Mouse (Mus musculus): ENCODE data around the gene Rapgef5. TPM values are rescaled to one million over a fixed set of nuclear protein-coding genes. Genes with fewer than 3 reads are reported as not detected.
A peak's percentile ranks its signal among the peaks of the same experiment; 100 is the strongest.

Gene Rapgef5
- polyA plus RNA-seq, 1 experiment from 2014 or later: 17.9 TPM

- no peaks in the 10 kb centered on the region for H3K36me3 ChIP-seq (ENCODE audit: control insufficient read depth, insufficient read depth, low read length)
- H3K9ac ChIP-seq (ENCODE audit: low read depth, low read length): no peak overlapping the region
- no peak overlapping the region for H3K4me2 ChIP-seq (replicated peaks; ENCODE audit: low read depth, low read length)
- H3K27ac ChIP-seq (ENCODE audit: low read depth, low read length): no peak overlapping the region
- ATAC-seq (ENCODE audit: low FRiP score, low TSS enrichment): no peak
- peaks cover 4% of the 10 kb centered on the region; the same call in 1 of the 2 replicates for H3K4me1 ChIP-seq (ENCODE audit: control insufficient read depth, insufficient read depth, low read length)
- no peaks in the 10 kb centered on the region for H3K27me3 ChIP-seq (ENCODE audit: control insufficient read depth, insufficient read depth, low read length)
- no peaks in the 10 kb centered on the region for H3K9me3 ChIP-seq (ENCODE audit: control insufficient read depth, low read length)
- H3K4me3 ChIP-seq (ENCODE audit: low read length): no peak overlapping the region
These were observed 244.6 kb downstream of the Rapgef5 start for GRCm38 (mm10) chr12:117760846-117761245.

GRCm38 (mm10) chr12:117761698-117762097 is 245.4 kb downstream of the Rapgef5 start:
- no peak overlapping the region for H3K4me3 ChIP-seq (ENCODE audit: low read length)
- no peak overlapping the region for H3K27ac ChIP-seq (ENCODE audit: low read depth, low read length)
- no peak overlapping the region for H3K9ac ChIP-seq (ENCODE audit: low read depth, low read length)
- H3K36me3 ChIP-seq (ENCODE audit: control insufficient read depth, insufficient read depth, low read length): no peaks in the 10 kb centered on the region
- no peak overlapping the region for H3K4me2 ChIP-seq (replicated peaks; ENCODE audit: low read depth, low read length)
- peak; percentile 86 for ATAC-seq (ENCODE audit: low FRiP score, low TSS enrichment)
- no peaks in the 10 kb centered on the region for H3K9me3 ChIP-seq (ENCODE audit: control insufficient read depth, low read length)
- WGBS: 12% methylated on average over 1 of the region's 1 CpGs
- no peaks in the 10 kb centered on the region for H3K27me3 ChIP-seq (ENCODE audit: control insufficient read depth, insufficient read depth, low read length)
- H3K4me1 ChIP-seq (ENCODE audit: control insufficient read depth, insufficient read depth, low read length): peaks cover 4% of the 10 kb centered on the region; the same call in 1 of the 2 replicates

- no peaks in the 10 kb centered on the region for H3K9me3 ChIP-seq (ENCODE audit: control insufficient read depth, low read length)
- no peaks in the 10 kb centered on the region for H3K36me3 ChIP-seq (ENCODE audit: control insufficient read depth, insufficient read depth, low read length)
- 0 out of 2 replicates have a peak, but pooled peaks have one; percentile 8 for ATAC-seq (ENCODE audit: low FRiP score, low TSS enrichment)
- 66% methylated on average over 3 of the region's 3 CpGs for WGBS
- no peak overlapping the region for H3K4me3 ChIP-seq (ENCODE audit: low read length)
- H3K4me1 ChIP-seq (ENCODE audit: control insufficient read depth, insufficient read depth, low read length): peaks cover 4% of the 10 kb centered on the region; the same call in 1 of the 2 replicates
- H3K9ac ChIP-seq (ENCODE audit: low read depth, low read length): no peak overlapping the region
- no peaks in the 10 kb centered on the region for H3K27me3 ChIP-seq (ENCODE audit: control insufficient read depth, insufficient read depth, low read length)
- H3K4me2 ChIP-seq (replicated peaks; ENCODE audit: low read depth, low read length): no peak overlapping the region
- no peak overlapping the region for H3K27ac ChIP-seq (ENCODE audit: low read depth, low read length)
These were observed 247.0 kb downstream of the Rapgef5 start for GRCm38 (mm10) chr12:117763247-117763646.

GRCm38 (mm10) chr12:117764839-117765238 is 248.6 kb downstream of the Rapgef5 start:
- no peak overlapping the region for H3K9ac ChIP-seq (ENCODE audit: low read depth, low read length)
- H3K27ac ChIP-seq (ENCODE audit: low read depth, low read length): no peak overlapping the region
- H3K27me3 ChIP-seq (ENCODE audit: control insufficient read depth, insufficient read depth, low read length): no peaks in the 10 kb centered on the region; the same call in 1 of the 2 replicates
- no peak overlapping the region for H3K4me2 ChIP-seq (replicated peaks; ENCODE audit: low read depth, low read length)
- ATAC-seq (ENCODE audit: low FRiP score, low TSS enrichment): 0 out of 2 replicates have a peak, but pooled peaks have one; percentile 41
- no peaks in the 10 kb centered on the region for H3K36me3 ChIP-seq (ENCODE audit: control insufficient read depth, insufficient read depth, low read length)
- H3K4me1 ChIP-seq (ENCODE audit: control insufficient read depth, insufficient read depth, low read length): peaks cover 4% of the 10 kb centered on the region; the same call in 1 of the 2 replicates
- H3K4me3 ChIP-seq (ENCODE audit: low read length): no peak overlapping the region
- 10% methylated on average over 7 of the region's 7 CpGs for WGBS
- no peaks in the 10 kb centered on the region for H3K9me3 ChIP-seq (ENCODE audit: control insufficient read depth, low read length)

GRCm38 (mm10) chr12:117769113-117769512 is 252.8 kb downstream of the Rapgef5 start:
- Histone ChIP-seq H3K9me3 (ENCODE audit: control insufficient read depth, low read length) (no peaks in the 10 kb centered on the region), H3K27me3 (ENCODE audit: control insufficient read depth, insufficient read depth, low read length) (no peaks in the 10 kb centered on the region; the same call in 1 of the 2 replicates), H3K9ac (ENCODE audit: low read depth, low read length) (no peak overlapping the region), H3K36me3 (ENCODE audit: control insufficient read depth, insufficient read depth, low read length) (no peaks in the 10 kb centered on the region), H3K4me1 (ENCODE audit: control insufficient read depth, insufficient read depth, low read length) (no peaks in the 10 kb centered on the region), H3K4me2 (replicated peaks; ENCODE audit: low read depth, low read length) (no peak overlapping the region), H3K27ac (ENCODE audit: low read depth, low read length) (no peak overlapping the region), H3K4me3 (ENCODE audit: low read length) (no peak overlapping the region)
- WGBS: 9% methylated on average over 5 of the region's 5 CpGs
- ATAC-seq (ENCODE audit: low FRiP score, low TSS enrichment): peak; percentile 60; the same call in 1 of the 2 replicates

- 40% methylated on average over 2 of the region's 2 CpGs for WGBS
- H3K27me3 ChIP-seq (ENCODE audit: control insufficient read depth, insufficient read depth, low read length): no peaks in the 10 kb centered on the region; the same call in 1 of the 2 replicates
- no peak for ATAC-seq (ENCODE audit: low FRiP score, low TSS enrichment)
These were observed 253.9 kb downstream of the Rapgef5 start for GRCm38 (mm10) chr12:117770211-117770610.

GRCm38 (mm10) chr12:117771156-117771555 is 254.9 kb downstream of the Rapgef5 start:
- no peak overlapping the region for H3K4me3 ChIP-seq (ENCODE audit: low read length)
- H3K4me2 ChIP-seq (replicated peaks; ENCODE audit: low read depth, low read length): no peak overlapping the region
- no peak for ATAC-seq (ENCODE audit: low FRiP score, low TSS enrichment)
- 93% methylated on average over 4 of the region's 4 CpGs for WGBS
- no peak overlapping the region for H3K9ac ChIP-seq (ENCODE audit: low read depth, low read length)
- H3K36me3 ChIP-seq (ENCODE audit: control insufficient read depth, insufficient read depth, low read length): no peaks in the 10 kb centered on the region
- H3K27ac ChIP-seq (ENCODE audit: low read depth, low read length): no peak overlapping the region
- no peaks in the 10 kb centered on the region for H3K9me3 ChIP-seq (ENCODE audit: control insufficient read depth, low read length)
- H3K27me3 ChIP-seq (ENCODE audit: control insufficient read depth, insufficient read depth, low read length): no peaks in the 10 kb centered on the region; the same call in 1 of the 2 replicates
- H3K4me1 ChIP-seq (ENCODE audit: control insufficient read depth, insufficient read depth, low read length): no peaks in the 10 kb centered on the region

More at GRCm38 (mm10) chr12:117770211-117770610, 253.9 kb downstream of the Rapgef5 start:
- Histone ChIP-seq H3K4me2 (replicated peaks; ENCODE audit: low read depth, low read length) (no peak overlapping the region), H3K9ac (ENCODE audit: low read depth, low read length) (no peak overlapping the region), H3K27ac (ENCODE audit: low read depth, low read length) (no peak overlapping the region), H3K4me1 (ENCODE audit: control insufficient read depth, insufficient read depth, low read length) (no peaks in the 10 kb centered on the region), H3K36me3 (ENCODE audit: control insufficient read depth, insufficient read depth, low read length) (no peaks in the 10 kb centered on the region), H3K9me3 (ENCODE audit: control insufficient read depth, low read length) (no peaks in the 10 kb centered on the region), H3K4me3 (ENCODE audit: low read length) (no peak overlapping the region)

GRCm38 (mm10) chr12:117772638-117773037 is 256.4 kb downstream of the Rapgef5 start:
- Histone ChIP-seq H3K27ac (ENCODE audit: low read depth, low read length) (no peak overlapping the region), H3K27me3 (ENCODE audit: control insufficient read depth, insufficient read depth, low read length) (no peaks in the 10 kb centered on the region; the same call in 1 of the 2 replicates), H3K4me2 (replicated peaks; ENCODE audit: low read depth, low read length) (no peak overlapping the region), H3K9me3 (ENCODE audit: control insufficient read depth, low read length) (no peaks in the 10 kb centered on the region), H3K4me3 (ENCODE audit: low read length) (no peak overlapping the region), H3K4me1 (ENCODE audit: control insufficient read depth, insufficient read depth, low read length) (no peaks in the 10 kb centered on the region), H3K36me3 (ENCODE audit: control insufficient read depth, insufficient read depth, low read length) (no peaks in the 10 kb centered on the region), H3K9ac (ENCODE audit: low read depth, low read length) (no peak overlapping the region)
- WGBS: 3% methylated on average over 2 of the region's 2 CpGs
- ATAC-seq (ENCODE audit: low FRiP score, low TSS enrichment): peak; percentile 65; the same call in 1 of the 2 replicates

- no peak overlapping the region for H3K4me2 ChIP-seq (replicated peaks; ENCODE audit: low read depth, low read length)
- H3K4me3 ChIP-seq (ENCODE audit: low read length): no peak overlapping the region
- ATAC-seq (ENCODE audit: low FRiP score, low TSS enrichment): no peak
- no peaks in the 10 kb centered on the region for H3K27me3 ChIP-seq (ENCODE audit: control insufficient read depth, insufficient read depth, low read length)
- H3K4me1 ChIP-seq (ENCODE audit: control insufficient read depth, insufficient read depth, low read length): no peaks in the 10 kb centered on the region
- 69% methylated on average over 5 of the region's 5 CpGs for WGBS
- no peaks in the 10 kb centered on the region for H3K36me3 ChIP-seq (ENCODE audit: control insufficient read depth, insufficient read depth, low read length)
- H3K9me3 ChIP-seq (ENCODE audit: control insufficient read depth, low read length): no peaks in the 10 kb centered on the region
- no peak overlapping the region for H3K9ac ChIP-seq (ENCODE audit: low read depth, low read length)
- no peak overlapping the region for H3K27ac ChIP-seq (ENCODE audit: low read depth, low read length)
These were observed 260.6 kb downstream of the Rapgef5 start for GRCm38 (mm10) chr12:117776841-117777240.

All from kidney, embryonic 14.5 days (tissue).